Mouse (Mus musculus): ENCODE results near the gene Rgs10. TPM values are rescaled to one million over a fixed set of nuclear protein-coding genes. Genes with fewer than 3 reads are reported as not detected.

Rgs10 gene
- polyA plus RNA-seq, 1 experiment from 2014 or later: 43.6 TPM

- Histone ChIP-seq H3K4me1 (ENCODE audit: control insufficient read depth, insufficient read depth, low read length) (peaks cover 13% of the 10 kb centered on the region; the same call in 1 of the 2 replicates), H3K4me3 (replicated peaks; ENCODE audit: low read depth, low read length) (no peak overlapping the region), H3K9me3 (ENCODE audit: control insufficient read depth, low read length) (no peaks in the 10 kb centered on the region), H3K4me2 (ENCODE audit: low read length) (peak overlapping the region; percentile 12; the same call in 1 of the 2 replicates), H3K9ac (replicated peaks; ENCODE audit: low read length) (no peak overlapping the region), H3K36me3 (ENCODE audit: control insufficient read depth, insufficient read depth, low read length) (no peaks in the 10 kb centered on the region), H3K27me3 (ENCODE audit: control insufficient read depth, insufficient read depth, low read length) (no peaks in the 10 kb centered on the region), H3K27ac (replicated peaks; ENCODE audit: low read depth, low read length) (peak overlapping the region; percentile 41; the same call in 1 of the 2 replicates)
- WGBS: 33% methylated on average over 9 of the region's 9 CpGs
- peak; percentile 63 for DNase-seq
- no peak for ATAC-seq (ENCODE audit: low FRiP score, low TSS enrichment)
Observed at GRCm38 (mm10) chr7:128330981-128331380, 87.6 kb downstream of the Rgs10 start.

- Histone ChIP-seq H3K27ac (replicated peaks; ENCODE audit: low read depth, low read length) (no peak overlapping the region), H3K27me3 (ENCODE audit: control insufficient read depth, insufficient read depth, low read length) (no peaks in the 10 kb centered on the region), H3K4me3 (replicated peaks; ENCODE audit: low read depth, low read length) (no peak overlapping the region), H3K9ac (replicated peaks; ENCODE audit: low read length) (no peak overlapping the region), H3K36me3 (ENCODE audit: control insufficient read depth, insufficient read depth, low read length) (no peaks in the 10 kb centered on the region), H3K4me1 (ENCODE audit: control insufficient read depth, insufficient read depth, low read length) (no peaks in the 10 kb centered on the region), H3K9me3 (ENCODE audit: control insufficient read depth, low read length) (no peaks in the 10 kb centered on the region), H3K4me2 (ENCODE audit: low read length) (no peak overlapping the region)
- DNase-seq (no peak), ATAC-seq (ENCODE audit: low FRiP score, low TSS enrichment) (no peak)
- 63% methylated on average over 1 of the region's 1 CpGs for WGBS
Observed at GRCm38 (mm10) chr7:128324977-128325376, 93.6 kb downstream of the Rgs10 start.

Other genes starting within 250 kb of the Rgs10 start
- not detected in 2 replicates for gene Cox6a2, start 212.4 kb downstream of the Rgs10 start, polyA plus RNA-seq (2014; fragmentation: Nextera tagmentation; extraction: Ambion mirVana)
- gene Armc5, start 181.4 kb downstream of the Rgs10 start, polyA plus RNA-seq (2014; fragmentation: Nextera tagmentation; extraction: Ambion mirVana): 8.3 and 10.2 TPM in 2 replicates
- 9.1 and 11.5 TPM in 2 replicates for gene 9130023H24Rik, start 180.7 kb downstream of the Rgs10 start, polyA plus RNA-seq (2014; fragmentation: Nextera tagmentation; extraction: Ambion mirVana)
- gene Tgfb1i1, start 171.9 kb downstream of the Rgs10 start, polyA plus RNA-seq (2014; fragmentation: Nextera tagmentation; extraction: Ambion mirVana): 10.8 and 20.2 TPM in 2 replicates
- gene Slc5a2, start 153.1 kb downstream of the Rgs10 start, polyA plus RNA-seq (2014; fragmentation: Nextera tagmentation; extraction: Ambion mirVana): 0.31 TPM in 1 of 2 replicates, not detected in the other
- gene BC017158, start 120.6 kb downstream of the Rgs10 start, polyA plus RNA-seq (2014; fragmentation: Nextera tagmentation; extraction: Ambion mirVana): 20.1 and 20.2 TPM in 2 replicates
- 44.1 and 44.7 TPM in 2 replicates for gene Tial1, start 43.0 kb upstream of the Rgs10 start, polyA plus RNA-seq (2014; fragmentation: Nextera tagmentation; extraction: Ambion mirVana)
- gene Bag3, start 104.9 kb upstream of the Rgs10 start, polyA plus RNA-seq (2014; fragmentation: Nextera tagmentation; extraction: Ambion mirVana): 1.2 and 1.7 TPM in 2 replicates
- 404 and 444 TPM in 2 replicates for gene Inpp5f, start 192.6 kb upstream of the Rgs10 start, polyA plus RNA-seq (2014; fragmentation: Nextera tagmentation; extraction: Ambion mirVana)

All from midbrain, embryonic 14.5 days (tissue).